9 mouse cellular contexts compared by ENCODE assay signal in genomic region chr2:8676546-8676945, GRCm38 (mm10).
DNase-seq lines count a peak whose midpoint lies in the region; ATAC-seq lines count a peak whose summit lies in the region.
"Had no signal": no experiment of that assay in that cellular context is flagged by ENCODE, and none has a peak within 500 bp of the region (broad histone marks: within the 10 kb centered on the region; RNA-seq: fewer than 3 reads in every experiment).

No protein-coding gene starts in this region.

- H3K27ac ChIP-seq in neural tube, embryonic 11.5 days (ENCODE audit: low read depth, low read length) = no peak overlapping the region

- no peak for ATAC-seq in neural tube, embryonic 11.5 days (ENCODE audit: insufficient read depth, low FRiP score, low TSS enrichment)

- H3K4me2 ChIP-seq in neural tube, embryonic 11.5 days (ENCODE audit: low read depth) = no peak overlapping the region

- DNase-seq in adrenal gland, adult (ENCODE audit: inconsistent age in 2 of 2, low spot score in 1 of 2) = peak; percentile 7 to 64
- no peak for DNase-seq in adrenal gland, adult 8-10 months
- peak; percentile 6 to 37 for DNase-seq in left cerebral cortex, adult 18-20 months (ENCODE audit: low spot score in 2 of 2)
- no peak for DNase-seq in left cerebral cortex, adult 11 months (ENCODE audit: low spot score)
- peak; percentile 36 for DNase-seq in NIH3T3 (ENCODE audit: low read depth)
- peak; percentile 53 for DNase-seq in induced T-regulatory cell, adult 2 months (ENCODE audit: low read depth)
- DNase-seq in neural tube, embryonic 11.5 days (ENCODE audit: low spot score) = peak; percentile 51
- no peak for DNase-seq in gastrocnemius, adult 8-10 months (ENCODE audit: low spot score in 2 of 2)

- H3K9ac ChIP-seq in neural tube, embryonic 11.5 days (ENCODE audit: low read length) = no peak overlapping the region

- H3K9me3 ChIP-seq in neural tube, embryonic 11.5 days (ENCODE audit: control insufficient read depth, low read length) = no peaks in the 10 kb centered on the region

- no peaks in the 10 kb centered on the region for H3K36me3 ChIP-seq in neural tube, embryonic 11.5 days (ENCODE audit: control insufficient read depth, insufficient read depth, low read length)

- no peaks in the 10 kb centered on the region for H3K27me3 ChIP-seq in neural tube, embryonic 11.5 days (ENCODE audit: control insufficient read depth, insufficient read depth, low read length)

- WGBS in neural tube, embryonic 11.5 days = 12% methylated on average over 4 of the region's 4 CpGs

- no peaks in the 10 kb centered on the region for H3K4me1 ChIP-seq in neural tube, embryonic 11.5 days (ENCODE audit: control insufficient read depth, insufficient read depth, low read length)

- H3K4me3 ChIP-seq in neural tube, embryonic 11.5 days (ENCODE audit: low read depth, low read length) = no peak overlapping the region
- H3K4me3 ChIP-seq: erythroblast, embryonic 14.5 days had no signal

Comparison
In these comparisons a context has a peak if more than half of its experiments do, and no peak if none do; other contexts are left out.
1. DNase-seq: peak in adrenal gland, adult (2 of 2), left cerebral cortex, adult 18-20 months (2 of 2), NIH3T3 (single experiment), induced T-regulatory cell, adult 2 months (single experiment) and neural tube, embryonic 11.5 days (single experiment); none in adrenal gland, adult 8-10 months (single experiment), left cerebral cortex, adult 11 months (single experiment) and gastrocnemius, adult 8-10 months (0 of 2).